Mouse (Mus musculus) heart, embryonic 10.5 days (tissue): ENCODE data around the gene Cdca7. TPM values are rescaled to one million over a fixed set of nuclear protein-coding genes. Genes with fewer than 3 reads are reported as not detected.

Source experiments
- polyA plus RNA-seq: library from polyadenylated mRNA; unstranded; fragments of >200 nt; fragmentation: Nextera tagmentation; extraction: Ambion mirVana; gene quantifications from 2 replicates; pipeline ENCODE4 v1.2.1, GENCODE M21; 2016

Cdca7 gene
- polyA plus RNA-seq, 1 experiment from 2014 or later, result 119 TPM

Other genes starting within 250 kb of the Cdca7 start
- gene Map3k20, start 190.5 kb upstream of the Cdca7 start, polyA plus RNA-seq, result 27.9 and 60.5 TPM in 2 replicates